ENCODE assay signal across 8 mouse cellular contexts in genomic region chr5:113724446-113724845, GRCm38 (mm10). TPM values are rescaled to one million over a fixed set of nuclear protein-coding genes. Genes with fewer than 3 reads are reported as not detected.
DNase-seq lines count a peak whose midpoint lies in the region; ATAC-seq and TF ChIP-seq lines count a peak whose summit lies in the region.

1700069L16Rik (minus strand) TSS chr5:113724772.

- intact Hi-C loops in heart, postnatal 36 days (cut with DNase I): loop anchor here (1.0 to 5.0 kb wide), 5 partner anchors 47 to 358 kb away; partner anchors contain the start of gene Cmklr1

- H3K4me1 ChIP-seq in E14TG2a.4 (replicated peaks; ENCODE audit: low read depth, low read length): peaks cover 33% of the 10 kb centered on the region
- peaks cover 5% of the 10 kb centered on the region for H3K4me1 ChIP-seq in forebrain, embryonic 13.5 days
- no peaks in the 10 kb centered on the region for H3K4me1 ChIP-seq in lung, embryonic 16.5 days (replicated peaks; ENCODE audit: control insufficient read depth, insufficient read depth, low read length)

- peak; percentile 83 for ATAC-seq in forebrain, embryonic 13.5 days
- peak; percentile 67 for ATAC-seq in lung, embryonic 16.5 days (ENCODE audit: low read depth)

- H3K9ac ChIP-seq in forebrain, embryonic 13.5 days: no peak within 1 kb of the TSS
- H3K9ac ChIP-seq in lung, embryonic 16.5 days (ENCODE audit: low read length): no peak within 1 kb of the TSS

- no peak within 1 kb of the TSS for H3K4me2 ChIP-seq in forebrain, embryonic 13.5 days
- no peak within 1 kb of the TSS for H3K4me2 ChIP-seq in lung, embryonic 16.5 days (ENCODE audit: low read depth, low read length)

- peak within 1 kb of the TSS; percentile 37; the same call in 1 of the 2 replicates for H3K4me3 ChIP-seq in E14TG2a.4 (replicated peaks; ENCODE audit: low read length)
- H3K4me3 ChIP-seq in forebrain, embryonic 13.5 days: no peak within 1 kb of the TSS
- no peak within 1 kb of the TSS for H3K4me3 ChIP-seq in lung, embryonic 16.5 days (ENCODE audit: low read length)

- 6% methylated on average over 15 of the region's 15 CpGs for WGBS in forebrain, embryonic 13.5 days
- 4% methylated on average over 15 of the region's 15 CpGs for WGBS in lung, embryonic 16.5 days

- no peaks in the 10 kb centered on the region for H3K36me3 ChIP-seq in E14TG2a.4 (ENCODE audit: insufficient read depth, low read length)
- no peaks in the 10 kb centered on the region for H3K36me3 ChIP-seq in forebrain, embryonic 13.5 days (ENCODE audit: poor library complexity, severe bottlenecking)
- no peaks in the 10 kb centered on the region for H3K36me3 ChIP-seq in lung, embryonic 16.5 days (ENCODE audit: control insufficient read depth, insufficient read depth, low read length)

- H3K27me3 ChIP-seq in E14TG2a.4 (ENCODE audit: insufficient read depth, low read length): no peaks in the 10 kb centered on the region
- no peaks in the 10 kb centered on the region for H3K27me3 ChIP-seq in forebrain, embryonic 13.5 days
- no peaks in the 10 kb centered on the region; the same call in 1 of the 2 replicates for H3K27me3 ChIP-seq in lung, embryonic 16.5 days (ENCODE audit: control insufficient read depth, insufficient read depth, low read depth, low read length)

- peak; percentile 64 for TF ChIP-seq CTCF in E14TG2a.4 (conservative IDR thresholded peaks at IDR 0.05; ENCODE audit: low read length)

- peak; percentile 50 for DNase-seq in c-Kit-positive CD71-positive TER-119-negative erythroid progenitor cells, embryonic 14.5 days (ENCODE audit: low read depth)
- peak; percentile 84 to 90 for DNase-seq in heart, postnatal 36 days
- DNase-seq in layer of hippocampus, adult 11-12 months (ENCODE audit: low spot score): peak; percentile 88
- DNase-seq in retina, adult 2 months (ENCODE audit: low read depth, low spot score): peak; percentile 60
- DNase-seq in thymus, postnatal 36 days: peak; percentile 67 to 69

- no peak within 1 kb of the TSS for H3K27ac ChIP-seq in forebrain, embryonic 13.5 days
- H3K27ac ChIP-seq in lung, embryonic 16.5 days (ENCODE audit: low read length): no peak within 1 kb of the TSS

- H3K9me3 ChIP-seq in E14TG2a.4 (ENCODE audit: low read length): peaks cover 11% of the 10 kb centered on the region; the same call in 1 of the 2 replicates
- H3K9me3 ChIP-seq in forebrain, embryonic 13.5 days (replicated peaks): no peaks in the 10 kb centered on the region
- H3K9me3 ChIP-seq in lung, embryonic 16.5 days (ENCODE audit: control insufficient read depth, low read length): no peaks in the 10 kb centered on the region

RNA-seq across cellular contexts. Expression of gene 1700069L16Rik, which starts in this region (rescaled TPM):
- not detected in 2 replicates for polyA plus RNA-seq in forebrain, embryonic 13.5 days (2015; fragmentation: Nextera tagmentation; extraction: Ambion mirVana)
- not detected for total RNA-seq in heart, postnatal 36 days (2021)
- polyA plus RNA-seq in lung, embryonic 16.5 days (2015; fragmentation: Nextera tagmentation; extraction: Ambion mirVana): not detected in 2 replicates

Comparison
In these comparisons a context has a peak if more than half of its experiments do, and no peak if none do; other contexts are left out.
1. Peak in ATAC-seq in forebrain, embryonic 13.5 days; RNA of the gene not detected or under 1 TPM.
2. Peak in DNase-seq in heart, postnatal 36 days; RNA of the gene not detected or under 1 TPM.
3. Peak in ATAC-seq in lung, embryonic 16.5 days; RNA of the gene not detected or under 1 TPM.